Mouse (Mus musculus) right cerebral cortex, postnatal 25 days (tissue): ENCODE data around the gene Tmem202.

Experiments used
- DNase-seq: peaks from one replicate; pipeline ENCODE4 v3.0.0; 2022

The Tmem202 gene

GRCm38 (mm10) chr9:59539441-59540137 is at the start of gene Tmem202, which contains the start of gene Hexa:
Gene Tmem202 (minus strand): TSS chr9:59539847.
Gene Hexa (plus strand): TSS chr9:59539540.
- DNase-seq, result peak; percentile 85

- peak; percentile 74 for DNase-seq
Observed at GRCm38 (mm10) chr9:59588710-59589671, 49.3 kb upstream of the Tmem202 start.

- DNase-seq, result peak; percentile 26
Observed at GRCm38 (mm10) chr9:59588252-59588651, 48.6 kb upstream of the Tmem202 start.

GRCm38 (mm10) chr9:59584871-59585308 is 45.2 kb upstream of the Tmem202 start:
- DNase-seq, result peak; percentile 79

GRCm38 (mm10) chr9:59578505-59578867 is 38.8 kb upstream of the Tmem202 start:
- DNase-seq, result no peak

GRCm38 (mm10) chr9:59577844-59578504 is 38.3 kb upstream of the Tmem202 start, which contains the start of gene Celf6:
Gene Celf6 (plus strand): TSS chr9:59577917.
- peak; percentile 93 for DNase-seq

GRCm38 (mm10) chr9:59577401-59577800 is 37.8 kb upstream of the Tmem202 start:
- DNase-seq, result no peak

GRCm38 (mm10) chr9:59571852-59572251 is 32.2 kb upstream of the Tmem202 start:
- DNase-seq, result no peak

- peak; percentile 40 for DNase-seq
Observed at GRCm38 (mm10) chr9:59567111-59567510, 27.5 kb upstream of the Tmem202 start.

GRCm38 (mm10) chr9:59565600-59565999 is 26.0 kb upstream of the Tmem202 start:
- peak; percentile 49 for DNase-seq

GRCm38 (mm10) chr9:59553719-59554118 is 14.1 kb upstream of the Tmem202 start:
- no peak for DNase-seq

GRCm38 (mm10) chr9:59552610-59553009 is 13.0 kb upstream of the Tmem202 start:
- DNase-seq, result no peak

- peak; percentile 56 for DNase-seq
Observed at GRCm38 (mm10) chr9:59551620-59552031, 12.0 kb upstream of the Tmem202 start.

- no peak for DNase-seq
Observed at GRCm38 (mm10) chr9:59551017-59551416, 11.4 kb upstream of the Tmem202 start.

GRCm38 (mm10) chr9:59550077-59550476 is 10.4 kb upstream of the Tmem202 start:
- DNase-seq, result no peak

- DNase-seq, result no peak
Observed at GRCm38 (mm10) chr9:59548961-59549487, 9.4 kb upstream of the Tmem202 start.

GRCm38 (mm10) chr9:59547869-59548268 is 8.2 kb upstream of the Tmem202 start:
- no peak for DNase-seq

GRCm38 (mm10) chr9:59544739-59545138 is 5.1 kb upstream of the Tmem202 start:
- no peak for DNase-seq

- no peak for DNase-seq
Observed at GRCm38 (mm10) chr9:59542766-59543324, 3.2 kb upstream of the Tmem202 start.

GRCm38 (mm10) chr9:59541617-59542016 is 2.0 kb upstream of the Tmem202 start:
- DNase-seq, result no peak

- no peak for DNase-seq
Observed at GRCm38 (mm10) chr9:59537651-59538050, 2.0 kb downstream of the Tmem202 start.

- no peak for DNase-seq
Observed at GRCm38 (mm10) chr9:59533889-59534288, 5.8 kb downstream of the Tmem202 start.
